Mouse (Mus musculus): ENCODE data around the gene 4930430A15Rik. TPM values are rescaled to one million over a fixed set of nuclear protein-coding genes. Genes with fewer than 3 reads are reported as not detected.

The 4930430A15Rik gene
- total and polyA plus RNA-seq, 3 experiments: not detected

- no peaks in the 10 kb centered on the region for H3K36me3 ChIP-seq (ENCODE audit: control insufficient read depth, insufficient read depth, low read length)
- TF ChIP-seq POLR2A (IDR thresholded peaks at IDR 0.05; ENCODE audit: insufficient read depth, low read depth, low read length): no peak
- DNase-seq: no peak
- H3K79me2 ChIP-seq (replicated peaks; ENCODE audit: control insufficient read depth, insufficient read depth, low read length): no peaks in the 10 kb centered on the region
- H3K9ac ChIP-seq (ENCODE audit: low read depth, low read length): no peak overlapping the region
- 58% methylated on average over 5 of the region's 5 CpGs for WGBS
- no peak overlapping the region for H3K27ac ChIP-seq
- no peaks in the 10 kb centered on the region for H3K4me1 ChIP-seq (ENCODE audit: control insufficient read depth, insufficient read depth, low read length)
- H3K27me3 ChIP-seq (ENCODE audit: control insufficient read depth, insufficient read depth, low read length): no peaks in the 10 kb centered on the region
- H3K4me3 ChIP-seq: no peak overlapping the region
- intact Hi-C loops (cut with DNase I): no loop called here
Measured at GRCm38 (mm10) chr2:111135739-111136138, 93.7 kb downstream of the 4930430A15Rik start.

Other genes starting within 250 kb of the 4930430A15Rik start
- gene Gm13941, start 123.6 kb downstream of the 4930430A15Rik start, total RNA-seq (2021): not detected
- gene Gm13941, start 123.6 kb downstream of the 4930430A15Rik start, polyA plus RNA-seq (2012; rRNA removed): not detected in 2 replicates
- gene Gm15130, start 76.7 kb downstream of the 4930430A15Rik start, total RNA-seq (2021): not detected
- not detected in 2 replicates for gene Gm15130, start 76.7 kb downstream of the 4930430A15Rik start, polyA plus RNA-seq (2012; rRNA removed)
- not detected for gene Olfr1275, start 5.7 kb upstream of the 4930430A15Rik start, total RNA-seq (2021)
- gene Olfr1275, start 5.7 kb upstream of the 4930430A15Rik start, polyA plus RNA-seq (2012; rRNA removed): not detected in 2 replicates
- not detected for gene Olfr1276, start 24.9 kb upstream of the 4930430A15Rik start, total RNA-seq (2021)
- gene Olfr1276, start 24.9 kb upstream of the 4930430A15Rik start, polyA plus RNA-seq (2012; rRNA removed): not detected in 2 replicates
- gene Olfr1277, start 44.5 kb upstream of the 4930430A15Rik start, total RNA-seq (2021): not detected
- gene Olfr1277, start 44.5 kb upstream of the 4930430A15Rik start, polyA plus RNA-seq (2012; rRNA removed): not detected in 2 replicates
- not detected for gene Olfr1278, start 60.5 kb upstream of the 4930430A15Rik start, total RNA-seq (2021)
- gene Olfr1278, start 60.5 kb upstream of the 4930430A15Rik start, polyA plus RNA-seq (2012; rRNA removed): not detected in 2 replicates
- gene Olfr1279, start 71.0 kb upstream of the 4930430A15Rik start, total RNA-seq (2021): not detected
- not detected in 2 replicates for gene Olfr1279, start 71.0 kb upstream of the 4930430A15Rik start, polyA plus RNA-seq (2012; rRNA removed)
- gene Olfr1280, start 84.4 kb upstream of the 4930430A15Rik start, total RNA-seq (2021): not detected
- gene Olfr1280, start 84.4 kb upstream of the 4930430A15Rik start, polyA plus RNA-seq (2012; rRNA removed): not detected in 2 replicates
- not detected for gene Olfr1281, start 96.9 kb upstream of the 4930430A15Rik start, total RNA-seq (2021)
- not detected in 2 replicates for gene Olfr1281, start 96.9 kb upstream of the 4930430A15Rik start, polyA plus RNA-seq (2012; rRNA removed)
- not detected for gene Olfr1282, start 106.5 kb upstream of the 4930430A15Rik start, total RNA-seq (2021)
- gene Olfr1282, start 106.5 kb upstream of the 4930430A15Rik start, polyA plus RNA-seq (2012; rRNA removed): not detected in 2 replicates
- not detected for gene Olfr1283, start 137.2 kb upstream of the 4930430A15Rik start, total RNA-seq (2021)
- not detected in 2 replicates for gene Olfr1283, start 137.2 kb upstream of the 4930430A15Rik start, polyA plus RNA-seq (2012; rRNA removed)
- gene Olfr1284, start 145.9 kb upstream of the 4930430A15Rik start, total RNA-seq (2021): not detected
- gene Olfr1284, start 145.9 kb upstream of the 4930430A15Rik start, polyA plus RNA-seq (2012; rRNA removed): not detected in 2 replicates
- gene Olfr1286, start 193.5 kb upstream of the 4930430A15Rik start, total RNA-seq (2021): not detected
- gene Olfr1286, start 193.5 kb upstream of the 4930430A15Rik start, polyA plus RNA-seq (2012; rRNA removed): not detected in 2 replicates
- gene Olfr1287, start 219.5 kb upstream of the 4930430A15Rik start, total RNA-seq (2021): not detected
- not detected in 2 replicates for gene Olfr1287, start 219.5 kb upstream of the 4930430A15Rik start, polyA plus RNA-seq (2012; rRNA removed)
- gene Olfr1288, start 244.5 kb upstream of the 4930430A15Rik start, total RNA-seq (2021): not detected
- not detected in 2 replicates for gene Olfr1288, start 244.5 kb upstream of the 4930430A15Rik start, polyA plus RNA-seq (2012; rRNA removed)